Mouse (Mus musculus): ENCODE measurements around the gene Rtn3. TPM values are rescaled to one million over a fixed set of nuclear protein-coding genes. Genes with fewer than 3 reads are reported as not detected.
A peak's percentile ranks its signal among the peaks of the same experiment; 100 is the strongest.
"Not testable (repeated sequence)": the region's sequence is repeated elsewhere in the genome, so short reads cannot be mapped to it uniquely, and the experiment has no call there.

The Rtn3 gene
- polyA plus RNA-seq, 1 experiment from 2014 or later: 513 TPM

GRCm38 (mm10) chr19:7417911-7418849 lies 64.9 kb downstream of the Rtn3 start:
- H3K4me2 ChIP-seq: peak overlapping the region; percentile 85
- no peaks in the 10 kb centered on the region for H3K9me3 ChIP-seq
- H3K9ac ChIP-seq: peak overlapping the region; percentile 98
- peak overlapping the region; percentile 99 for H3K27ac ChIP-seq
- peaks cover 60% of the 10 kb centered on the region for H3K4me1 ChIP-seq (replicated peaks)
- H3K4me3 ChIP-seq: peak overlapping the region; percentile 85
- ATAC-seq (ENCODE audit: low FRiP score): peak; percentile 64
- H3K36me3 ChIP-seq: peaks cover 28% of the 10 kb centered on the region
- H3K27me3 ChIP-seq: no peaks in the 10 kb centered on the region
- under 1% methylated on average over 59 of the region's 59 CpGs for WGBS

- Histone ChIP-seq H3K36me3 (peaks cover 18% of the 10 kb centered on the region), H3K9ac (peak within 1 kb of the TSS; percentile 98), H3K27me3 (no peaks in the 10 kb centered on the region), H3K27ac (peak within 1 kb of the TSS; percentile 99), H3K9me3 (no peaks in the 10 kb centered on the region), H3K4me1 (replicated peaks) (peaks cover 50% of the 10 kb centered on the region), H3K4me2 (peak within 1 kb of the TSS; percentile 85), H3K4me3 (peak within 1 kb of the TSS; percentile 85)
- peak; percentile 53 for ATAC-seq (ENCODE audit: low FRiP score)
- under 1% methylated on average over 94 of the region's 107 CpGs for WGBS
Measured at GRCm38 (mm10) chr19:7416834-7417735, 66.0 kb downstream of the Rtn3 start, which contains the start of gene 2700081O15Rik. Gene 2700081O15Rik, plus strand, starts transcription at chr19:7417625.

- Histone ChIP-seq H3K36me3 (peaks cover 9% of the 10 kb centered on the region), H3K27me3 (no peaks in the 10 kb centered on the region), H3K9me3 (no peaks in the 10 kb centered on the region), H3K4me1 (replicated peaks) (peaks cover 40% of the 10 kb centered on the region), H3K9ac (peak overlapping the region; percentile 98), H3K27ac (peak overlapping the region; percentile 99), H3K4me2 (peak overlapping the region; percentile 85), H3K4me3 (peak overlapping the region; percentile 85)
- no peak; the same call in 1 of the 2 replicates for ATAC-seq (ENCODE audit: low FRiP score)
- 26% methylated on average over 22 of the region's 22 CpGs for WGBS
Measured at GRCm38 (mm10) chr19:7415916-7416833, 66.9 kb downstream of the Rtn3 start.

GRCm38 (mm10) chr19:7412361-7412760 lies 70.7 kb downstream of the Rtn3 start:
- no peak for ATAC-seq (ENCODE audit: low FRiP score)
- no peak overlapping the region for H3K27ac ChIP-seq
- H3K9me3 ChIP-seq: no peaks in the 10 kb centered on the region
- peaks cover 15% of the 10 kb centered on the region for H3K4me1 ChIP-seq (replicated peaks)
- no peaks in the 10 kb centered on the region for H3K27me3 ChIP-seq
- no peaks in the 10 kb centered on the region for H3K36me3 ChIP-seq
- no peak overlapping the region for H3K4me2 ChIP-seq
- H3K9ac ChIP-seq: no peak overlapping the region
- H3K4me3 ChIP-seq: no peak overlapping the region
- WGBS: 69% methylated on average over 2 of the region's 2 CpGs

- Histone ChIP-seq H3K9ac (no peak overlapping the region), H3K4me2 (no peak overlapping the region), H3K27ac (no peak overlapping the region), H3K36me3 (no peaks in the 10 kb centered on the region), H3K9me3 (no peaks in the 10 kb centered on the region), H3K4me1 (replicated peaks) (no peaks in the 10 kb centered on the region), H3K4me3 (no peak overlapping the region), H3K27me3 (peaks cover 5% of the 10 kb centered on the region; the same call in 1 of the 2 replicates)
- ATAC-seq (ENCODE audit: low FRiP score): no peak
- 72% methylated on average over 9 of the region's 9 CpGs for WGBS
Measured at GRCm38 (mm10) chr19:7404623-7405229, 78.4 kb downstream of the Rtn3 start.

GRCm38 (mm10) chr19:7400635-7401034 lies 82.4 kb downstream of the Rtn3 start:
- WGBS: 83% methylated on average over 11 of the region's 11 CpGs
- H3K27me3 ChIP-seq: peaks cover 10% of the 10 kb centered on the region; the same call in 1 of the 2 replicates
- no peak for ATAC-seq (ENCODE audit: low FRiP score)
- no peak overlapping the region for H3K4me3 ChIP-seq
- no peak overlapping the region for H3K9ac ChIP-seq
- no peaks in the 10 kb centered on the region for H3K9me3 ChIP-seq
- H3K4me1 ChIP-seq (replicated peaks): no peaks in the 10 kb centered on the region
- no peak overlapping the region for H3K4me2 ChIP-seq
- no peaks in the 10 kb centered on the region for H3K36me3 ChIP-seq
- no peak overlapping the region for H3K27ac ChIP-seq

GRCm38 (mm10) chr19:7398898-7399297 lies 84.2 kb downstream of the Rtn3 start:
- peaks cover 10% of the 10 kb centered on the region; the same call in 1 of the 2 replicates for H3K27me3 ChIP-seq
- H3K27ac ChIP-seq; H3K9me3 ChIP-seq; H3K4me3 ChIP-seq; H3K4me1 ChIP-seq (replicated peaks); H3K4me2 ChIP-seq; H3K9ac ChIP-seq; H3K36me3 ChIP-seq; ATAC-seq (ENCODE audit: low FRiP score): not testable (repeated sequence)
- WGBS: 43% methylated on average over 24 of the region's 24 CpGs

- peaks cover 10% of the 10 kb centered on the region; the same call in 1 of the 2 replicates for H3K27me3 ChIP-seq
Measured at GRCm38 (mm10) chr19:7396867-7397826, 85.9 kb downstream of the Rtn3 start.

GRCm38 (mm10) chr19:7388488-7388887 lies 94.6 kb downstream of the Rtn3 start:
- no peak overlapping the region for H3K4me3 ChIP-seq
- 92% methylated on average over 6 of the region's 6 CpGs for whole genome bisulfite sequencing
- H3K9ac ChIP-seq: no peak overlapping the region
- peaks cover 13% of the 10 kb centered on the region for H3K4me1 ChIP-seq (replicated peaks)
- peaks cover 4% of the 10 kb centered on the region; the same call in 1 of the 2 replicates for H3K9me3 ChIP-seq
- H3K4me2 ChIP-seq: no peak overlapping the region
- no peak for ATAC-seq (ENCODE audit: low FRiP score)
- H3K27ac ChIP-seq: no peak overlapping the region
- peaks cover 6% of the 10 kb centered on the region for H3K36me3 ChIP-seq
- H3K27me3 ChIP-seq: no peaks in the 10 kb centered on the region

More at GRCm38 (mm10) chr19:7396867-7397826, 85.9 kb downstream of the Rtn3 start:
- WGBS: 69% methylated on average over 9 of the region's 10 CpGs
- H3K9me3 ChIP-seq; H3K4me2 ChIP-seq; H3K27ac ChIP-seq; H3K4me3 ChIP-seq; H3K36me3 ChIP-seq; H3K9ac ChIP-seq; ATAC-seq (ENCODE audit: low FRiP score); H3K4me1 ChIP-seq (replicated peaks): not testable (repeated sequence)

- Histone ChIP-seq H3K36me3 (peaks cover 2% of the 10 kb centered on the region), H3K4me1 (replicated peaks) (peaks cover 24% of the 10 kb centered on the region), H3K4me2 (no peak overlapping the region), H3K9ac (no peak overlapping the region), H3K27ac (no peak overlapping the region), H3K27me3 (no peaks in the 10 kb centered on the region), H3K4me3 (no peak overlapping the region), H3K9me3 (peaks cover 2% of the 10 kb centered on the region; the same call in 1 of the 2 replicates)
- 42% methylated on average over 2 of the region's 2 CpGs for WGBS
- ATAC-seq (ENCODE audit: low FRiP score): no peak
Measured at GRCm38 (mm10) chr19:7386042-7386441, 97.0 kb downstream of the Rtn3 start.

Measured in hindbrain, embryonic 13.5 days (tissue).